Mouse (Mus musculus): Measurements from ENCODE around the gene Kcnc1. TPM values are rescaled to one million over a fixed set of nuclear protein-coding genes. Genes with fewer than 3 reads are reported as not detected.

Gene Kcnc1
- polyA plus RNA-seq (2015; fragmentation: Nextera tagmentation; extraction: Ambion mirVana), result not detected in 2 replicates

GRCm38 (mm10) chr7:46396231-46396927 lies at the start of gene Kcnc1:
TSS of gene Kcnc1 (plus strand) at chr7:46396497.
- no peaks in the 10 kb centered on the region for H3K9me3 ChIP-seq (replicated peaks)
- whole genome bisulfite sequencing, result under 1% methylated on average over 61 of the region's 93 CpGs
- peak; percentile 74 for ATAC-seq (replicated peaks; ENCODE audit: insufficient number of reproducible peaks, insufficient read depth, low FRiP score, low read depth)

GRCm38 (mm10) chr7:46347692-46348091 lies 48.6 kb upstream of the Kcnc1 start:
- no peak for ATAC-seq (replicated peaks; ENCODE audit: insufficient number of reproducible peaks, insufficient read depth, low FRiP score, low read depth)
- Histone ChIP-seq H3K27me3 (peaks cover 47% of the 10 kb centered on the region), H3K4me3 (no peak overlapping the region), H3K4me1 (replicated peaks) (no peaks in the 10 kb centered on the region), H3K9ac (no peak overlapping the region), H3K4me2 (no peak overlapping the region), H3K36me3 (no peaks in the 10 kb centered on the region), H3K9me3 (replicated peaks) (no peaks in the 10 kb centered on the region), H3K27ac (no peak overlapping the region)
- WGBS, result 59% methylated on average over 4 of the region's 4 CpGs

More at GRCm38 (mm10) chr7:46396231-46396927, at the start of gene Kcnc1:
- Histone ChIP-seq H3K27me3 (peaks cover 86% of the 10 kb centered on the region), H3K9ac (no peak within 1 kb of the TSS), H3K4me2 (peak within 1 kb of the TSS; percentile 90), H3K36me3 (no peaks in the 10 kb centered on the region), H3K4me3 (peak within 1 kb of the TSS; percentile 50), H3K4me1 (replicated peaks) (peaks cover 25% of the 10 kb centered on the region), H3K27ac (no peak within 1 kb of the TSS)

- no peak overlapping the region for H3K4me3 ChIP-seq
Observed at GRCm38 (mm10) chr7:46348813-46349212, 47.5 kb upstream of the Kcnc1 start.

GRCm38 (mm10) chr7:46350119-46350702 lies 46.1 kb upstream of the Kcnc1 start:
- 40% methylated on average over 9 of the region's 9 CpGs for WGBS
- no peak overlapping the region for H3K4me2 ChIP-seq
- no peak overlapping the region for H3K27ac ChIP-seq
- ATAC-seq (replicated peaks; ENCODE audit: insufficient number of reproducible peaks, insufficient read depth, low FRiP score, low read depth), result no peak
- no peak overlapping the region for H3K9ac ChIP-seq
- no peaks in the 10 kb centered on the region for H3K9me3 ChIP-seq (replicated peaks)
- no peak overlapping the region for H3K4me3 ChIP-seq
- H3K4me1 ChIP-seq (replicated peaks), result no peaks in the 10 kb centered on the region
- peaks cover 49% of the 10 kb centered on the region for H3K27me3 ChIP-seq
- no peaks in the 10 kb centered on the region for H3K36me3 ChIP-seq

More at GRCm38 (mm10) chr7:46348813-46349212, 47.5 kb upstream of the Kcnc1 start:
- Histone ChIP-seq H3K27ac (no peak overlapping the region), H3K4me2 (no peak overlapping the region), H3K36me3 (no peaks in the 10 kb centered on the region), H3K4me1 (replicated peaks) (no peaks in the 10 kb centered on the region), H3K9ac (no peak overlapping the region), H3K9me3 (replicated peaks) (no peaks in the 10 kb centered on the region), H3K27me3 (peaks cover 49% of the 10 kb centered on the region)
- ATAC-seq (replicated peaks; ENCODE audit: insufficient number of reproducible peaks, insufficient read depth, low FRiP score, low read depth), result no peak
- WGBS, result 5% methylated on average over 35 of the region's 36 CpGs

- Histone ChIP-seq H3K36me3 (no peaks in the 10 kb centered on the region), H3K27ac (no peak overlapping the region), H3K27me3 (peaks cover 43% of the 10 kb centered on the region), H3K4me3 (no peak overlapping the region), H3K9ac (no peak overlapping the region), H3K4me1 (replicated peaks) (no peaks in the 10 kb centered on the region), H3K9me3 (replicated peaks) (no peaks in the 10 kb centered on the region), H3K4me2 (no peak overlapping the region)
- WGBS, result 60% methylated on average over 2 of the region's 2 CpGs
- no peak for ATAC-seq (replicated peaks; ENCODE audit: insufficient number of reproducible peaks, insufficient read depth, low FRiP score, low read depth)
Observed at GRCm38 (mm10) chr7:46352748-46353147, 43.5 kb upstream of the Kcnc1 start.

- H3K4me3 ChIP-seq, result no peak overlapping the region
- H3K4me1 ChIP-seq (replicated peaks), result no peaks in the 10 kb centered on the region
- no peak overlapping the region for H3K9ac ChIP-seq
- 54% methylated on average over 8 of the region's 8 CpGs for WGBS
- no peak for ATAC-seq (replicated peaks; ENCODE audit: insufficient number of reproducible peaks, insufficient read depth, low FRiP score, low read depth)
- peaks cover 38% of the 10 kb centered on the region for H3K27me3 ChIP-seq
- H3K4me2 ChIP-seq, result no peak overlapping the region
- no peaks in the 10 kb centered on the region for H3K36me3 ChIP-seq
- H3K9me3 ChIP-seq (replicated peaks), result no peaks in the 10 kb centered on the region
- no peak overlapping the region for H3K27ac ChIP-seq
Observed at GRCm38 (mm10) chr7:46353216-46353615, 43.1 kb upstream of the Kcnc1 start.

- Histone ChIP-seq H3K4me2 (no peak overlapping the region), H3K4me1 (replicated peaks) (no peaks in the 10 kb centered on the region), H3K4me3 (no peak overlapping the region), H3K36me3 (no peaks in the 10 kb centered on the region), H3K27me3 (peaks cover 32% of the 10 kb centered on the region), H3K9me3 (replicated peaks) (no peaks in the 10 kb centered on the region), H3K9ac (no peak overlapping the region), H3K27ac (no peak overlapping the region)
- 42% methylated on average over 4 of the region's 4 CpGs for WGBS
- ATAC-seq (replicated peaks; ENCODE audit: insufficient number of reproducible peaks, insufficient read depth, low FRiP score, low read depth), result no peak
Observed at GRCm38 (mm10) chr7:46353875-46354274, 42.4 kb upstream of the Kcnc1 start.

GRCm38 (mm10) chr7:46361776-46362175 lies 34.5 kb upstream of the Kcnc1 start:
- H3K9ac ChIP-seq, result no peak overlapping the region
- H3K4me2 ChIP-seq, result no peak overlapping the region
- peaks cover 11% of the 10 kb centered on the region for H3K27me3 ChIP-seq
- no peaks in the 10 kb centered on the region for H3K36me3 ChIP-seq
- H3K4me1 ChIP-seq (replicated peaks), result no peaks in the 10 kb centered on the region
- no peak overlapping the region for H3K27ac ChIP-seq
- H3K4me3 ChIP-seq, result no peak overlapping the region
- no peaks in the 10 kb centered on the region for H3K9me3 ChIP-seq (replicated peaks)
- ATAC-seq (replicated peaks; ENCODE audit: insufficient number of reproducible peaks, insufficient read depth, low FRiP score, low read depth), result no peak

- H3K9me3 ChIP-seq (replicated peaks), result no peaks in the 10 kb centered on the region
- no peak for ATAC-seq (replicated peaks; ENCODE audit: insufficient number of reproducible peaks, insufficient read depth, low FRiP score, low read depth)
- no peak overlapping the region for H3K27ac ChIP-seq
- no peak overlapping the region for H3K4me3 ChIP-seq
- H3K4me2 ChIP-seq, result no peak overlapping the region
- peaks cover 23% of the 10 kb centered on the region for H3K27me3 ChIP-seq
- no peaks in the 10 kb centered on the region for H3K36me3 ChIP-seq
- no peaks in the 10 kb centered on the region for H3K4me1 ChIP-seq (replicated peaks)
- no peak overlapping the region for H3K9ac ChIP-seq
- WGBS, result 26% methylated on average over 5 of the region's 5 CpGs
Observed at GRCm38 (mm10) chr7:46364154-46364553, 32.1 kb upstream of the Kcnc1 start.

GRCm38 (mm10) chr7:46365810-46366209 lies 30.5 kb upstream of the Kcnc1 start:
- no peaks in the 10 kb centered on the region for H3K4me1 ChIP-seq (replicated peaks)
- H3K4me2 ChIP-seq, result no peak overlapping the region
- peaks cover 23% of the 10 kb centered on the region for H3K27me3 ChIP-seq
- no peak overlapping the region for H3K4me3 ChIP-seq
- H3K9ac ChIP-seq, result no peak overlapping the region
- no peaks in the 10 kb centered on the region for H3K36me3 ChIP-seq
- WGBS, result 68% methylated on average over 1 of the region's 1 CpGs
- no peak for ATAC-seq (replicated peaks; ENCODE audit: insufficient number of reproducible peaks, insufficient read depth, low FRiP score, low read depth)
- no peak overlapping the region for H3K27ac ChIP-seq
- H3K9me3 ChIP-seq (replicated peaks), result no peaks in the 10 kb centered on the region

GRCm38 (mm10) chr7:46371104-46371503 lies 25.2 kb upstream of the Kcnc1 start:
- Histone ChIP-seq H3K27ac (no peak overlapping the region), H3K4me1 (replicated peaks) (no peaks in the 10 kb centered on the region; the same call in 1 of the 2 replicates), H3K9ac (no peak overlapping the region), H3K9me3 (replicated peaks) (no peaks in the 10 kb centered on the region), H3K27me3 (peaks cover 52% of the 10 kb centered on the region), H3K36me3 (no peaks in the 10 kb centered on the region), H3K4me2 (no peak overlapping the region), H3K4me3 (no peak overlapping the region)
- ATAC-seq (replicated peaks; ENCODE audit: insufficient number of reproducible peaks, insufficient read depth, low FRiP score, low read depth), result no peak
- 61% methylated on average over 4 of the region's 4 CpGs for WGBS
